Mouse (Mus musculus) regulatory T cell (primary cell): ENCODE data around the gene 5730522E02Rik.
"Not testable (repeated sequence)": the region's sequence is repeated elsewhere in the genome, so short reads cannot be mapped to it uniquely, and the experiment has no call there.

Experiments used
- in situ Hi-C: fragments of 300-600 bp; cut with MboI, MseI; formaldehyde crosslinking; loops from one replicate; pipeline ENCODE4 v1.15.1; 2025; ENCODE audit warnings: high pct_unique_total_duplicates

Gene 5730522E02Rik

GRCm38 (mm10) chr11:26210582-26211180 is at the start of gene 5730522E02Rik:
Gene 5730522E02Rik, minus strand, starts transcription at chr11:26210763.
- in situ Hi-C loops = no loop called here

- in situ Hi-C loops = no loop called here
These were observed 26.0 kb upstream of the 5730522E02Rik start for GRCm38 (mm10) chr11:26236540-26236939.

- in situ Hi-C loops = no loop called here
These were observed 19.3 kb upstream of the 5730522E02Rik start for GRCm38 (mm10) chr11:26229895-26230294.

GRCm38 (mm10) chr11:26213643-26214042 is 3.1 kb upstream of the 5730522E02Rik start:
- in situ Hi-C loops = not testable (repeated sequence)

- in situ Hi-C loops = loop anchor here (10.0 kb wide), 1 partner anchor 755 kb away; no protein-coding TSS in a partner anchor
These were observed 567 bp downstream of the 5730522E02Rik start for GRCm38 (mm10) chr11:26209811-26210581.

- in situ Hi-C loops = loop anchor here (10.0 kb wide), 1 partner anchor 761 kb away; no protein-coding TSS in a partner anchor
These were observed 7.1 kb downstream of the 5730522E02Rik start for GRCm38 (mm10) chr11:26203466-26203865.

- in situ Hi-C loops = loop anchor here (10.0 kb wide), 1 partner anchor 762 kb away; no protein-coding TSS in a partner anchor
These were observed 7.7 kb downstream of the 5730522E02Rik start for GRCm38 (mm10) chr11:26202842-26203241.

GRCm38 (mm10) chr11:26201778-26202097 is 8.8 kb downstream of the 5730522E02Rik start:
- in situ Hi-C loops = loop anchor here (10.0 kb wide), 1 partner anchor 763 kb away; no protein-coding TSS in a partner anchor

GRCm38 (mm10) chr11:26200970-26201777 is 9.4 kb downstream of the 5730522E02Rik start:
- in situ Hi-C loops = loop anchor here (10.0 kb wide), 1 partner anchor 764 kb away; no protein-coding TSS in a partner anchor

GRCm38 (mm10) chr11:26195468-26195867 is 15.1 kb downstream of the 5730522E02Rik start:
- in situ Hi-C loops = no loop called here

- in situ Hi-C loops = no loop called here
These were observed 23.2 kb downstream of the 5730522E02Rik start for GRCm38 (mm10) chr11:26187231-26187967.

- in situ Hi-C loops = no loop called here
These were observed 40.0 kb downstream of the 5730522E02Rik start for GRCm38 (mm10) chr11:26170572-26170971.

GRCm38 (mm10) chr11:26167609-26167971 is 43.0 kb downstream of the 5730522E02Rik start:
- in situ Hi-C loops = no loop called here

- in situ Hi-C loops = no loop called here
These were observed 43.5 kb downstream of the 5730522E02Rik start for GRCm38 (mm10) chr11:26166966-26167608.

- in situ Hi-C loops = no loop called here
These were observed 45.8 kb downstream of the 5730522E02Rik start for GRCm38 (mm10) chr11:26164651-26165259.

GRCm38 (mm10) chr11:26161354-26161753 is 49.2 kb downstream of the 5730522E02Rik start:
- in situ Hi-C loops = no loop called here

GRCm38 (mm10) chr11:26159033-26159432 is 51.5 kb downstream of the 5730522E02Rik start:
- in situ Hi-C loops = no loop called here

GRCm38 (mm10) chr11:26140024-26140423 is 70.5 kb downstream of the 5730522E02Rik start:
- in situ Hi-C loops = no loop called here

GRCm38 (mm10) chr11:26138013-26138412 is 72.5 kb downstream of the 5730522E02Rik start:
- in situ Hi-C loops = no loop called here

GRCm38 (mm10) chr11:26130911-26131310 is 79.7 kb downstream of the 5730522E02Rik start:
- in situ Hi-C loops = no loop called here
